Mouse (Mus musculus) lung, adult 2 months (tissue): ENCODE measurements around the gene Ppard. TPM values are rescaled to one million over a fixed set of nuclear protein-coding genes. Genes with fewer than 3 reads are reported as not detected.

Experiments used
- DNase-seq: peaks from one replicate; pipeline ENCODE4 v3.0.0; 2022
- H3K4me1 ChIP-seq: fragments of 200-500 bp; 2 replicates; pipeline ENCODE4 v1.6.1; 2011; ENCODE audit warnings: low read length; ENCODE audit not compliant: control insufficient read depth, insufficient read depth
- H3K4me3 ChIP-seq: fragments of 200-500 bp; replicated peaks from 2 replicates; pipeline ENCODE3; 2011; ENCODE audit warnings: low read depth, mild to moderate bottlenecking, control low read depth, low read length; ENCODE audit errors: extremely low read depth
- CTCF ChIP-seq: fragments of 200-500 bp; IDR thresholded peaks from 2 replicates; pipeline ENCODE4 v1.5.1; 2011; ENCODE audit warnings: mild to moderate bottlenecking, low read length, control low read depth; ENCODE audit not compliant: insufficient read depth
- POLR2A ChIP-seq: fragments of 200-500 bp; IDR thresholded peaks from 2 replicates; pipeline ENCODE4 v1.6.1; 2011; ENCODE audit warnings: low read depth, mild to moderate bottlenecking, control low read depth, low read length, borderline replicate concordance; ENCODE audit errors: extremely low read depth
- WGBS: fragments of 180-500 bp; shearing (Covaris S2); methylation state at CpG from one replicate; pipeline ENCODE4 v1.1.7; 2018; 5-methylcytosine and 5-hydroxymethylcytosine counted together
- polyA plus RNA-seq: library from polyadenylated mRNA; depleted of rRNA; stranded (reverse); fragments of >200 nt; gene quantifications from 2 replicates; pipeline ENCODE4 v1.2.3, GENCODE M21; 2012

Ppard gene
- polyA plus RNA-seq, 1 experiment: 41.7 TPM

GRCm38 (mm10) chr17:28271537-28272266 lies 39.2 kb downstream of the Ppard start:
- no peak for DNase-seq
- Histone ChIP-seq H3K4me1 (peaks cover 7% of the 10 kb centered on the region), H3K4me3 (no peak overlapping the region)
- TF ChIP-seq POLR2A (no peak), CTCF (no peak)
- 74% methylated on average over 12 of the region's 12 CpGs for WGBS

DNA sequence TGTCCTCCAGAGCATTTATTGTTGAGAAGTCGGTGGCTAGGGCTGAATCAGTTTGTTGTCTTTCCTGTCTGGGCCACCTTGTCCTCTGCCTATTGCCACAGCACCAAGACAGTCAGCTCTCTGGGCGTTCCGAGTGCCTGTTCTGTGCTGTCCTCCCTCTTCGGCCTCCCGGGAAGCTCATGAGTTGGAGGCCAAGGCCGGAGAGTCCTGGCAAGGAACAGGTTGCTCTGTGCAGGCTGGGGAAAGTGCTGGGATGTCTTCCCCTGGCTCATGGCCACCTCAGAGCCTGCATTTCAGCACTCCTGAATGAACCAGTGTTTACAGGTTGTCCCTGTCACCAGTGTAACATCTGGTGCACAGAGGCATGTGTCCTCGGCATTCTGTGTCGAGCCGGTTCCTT lies 39.8 kb downstream of the Ppard start:
- Histone ChIP-seq H3K4me3 (no peak overlapping the region), H3K4me1 (peaks cover 8% of the 10 kb centered on the region)
- no peak for DNase-seq
- no peak for TF ChIP-seq CTCF
- TF ChIP-seq POLR2A: no peak
- 61% methylated on average over 9 of the region's 9 CpGs for WGBS

DNA sequence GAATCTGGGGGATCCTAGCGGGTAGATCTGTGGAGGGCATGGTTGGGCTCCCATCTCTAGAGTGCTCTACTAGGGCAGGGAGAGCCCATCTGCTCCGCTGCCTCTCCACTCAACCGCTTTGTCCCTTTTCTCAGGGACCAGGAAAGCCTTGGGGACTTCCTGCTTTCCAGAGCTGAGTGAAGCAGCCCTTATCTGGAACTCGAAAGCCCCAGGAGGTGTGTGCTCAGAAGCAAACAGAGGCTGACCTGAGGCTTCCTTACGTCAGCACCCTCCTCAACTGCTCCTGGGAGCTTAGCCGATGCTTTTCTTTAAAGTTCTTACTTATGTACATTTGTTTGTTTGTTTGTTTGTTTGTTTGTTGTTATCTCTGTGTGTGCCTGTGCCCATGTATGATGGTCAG lies 40.3 kb downstream of the Ppard start:
- 70% methylated on average over 6 of the region's 6 CpGs for WGBS

DNA sequence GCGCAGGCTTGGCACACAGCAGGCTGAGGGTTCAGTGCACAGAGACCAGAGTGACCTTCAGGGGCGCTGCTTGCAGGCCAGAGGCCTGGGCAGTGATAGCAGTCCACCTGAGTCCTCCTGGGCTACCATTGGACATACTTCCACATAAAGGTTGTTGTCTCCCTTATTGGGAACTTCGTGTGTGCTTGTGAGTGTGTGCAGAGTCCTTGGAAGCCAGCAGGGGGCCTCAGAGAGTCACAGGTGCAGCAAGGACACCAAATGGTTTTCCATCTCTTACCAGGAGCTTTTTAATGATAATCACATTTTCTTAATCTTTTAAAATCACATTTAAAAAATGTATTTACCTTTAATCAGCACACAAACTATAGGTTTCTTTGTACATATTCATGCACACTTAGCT lies 42.2 kb downstream of the Ppard start:
- Histone ChIP-seq H3K4me3 (no peak overlapping the region), H3K4me1 (peaks cover 11% of the 10 kb centered on the region)
- 80% methylated on average over 3 of the region's 3 CpGs for WGBS
- TF ChIP-seq CTCF (peak; percentile 64), POLR2A (no peak)
- DNase-seq: no peak

More for the DNA sequence above, 40.3 kb downstream of the Ppard start:
- Histone ChIP-seq H3K4me1 (peaks cover 11% of the 10 kb centered on the region), H3K4me3 (no peak overlapping the region)
- no peak for TF ChIP-seq POLR2A
- no peak for TF ChIP-seq CTCF
- DNase-seq: no peak

GRCm38 (mm10) chr17:28277226-28277625 lies 44.7 kb downstream of the Ppard start:
- 72% methylated on average over 14 of the region's 14 CpGs for WGBS
- Histone ChIP-seq H3K4me3 (no peak overlapping the region), H3K4me1 (peaks cover 17% of the 10 kb centered on the region)
- no peak for DNase-seq
- no peak for TF ChIP-seq CTCF
- no peak for TF ChIP-seq POLR2A

- DNase-seq: no peak
- no peak for TF ChIP-seq POLR2A
- no peak for TF ChIP-seq CTCF
- Histone ChIP-seq H3K4me3 (no peak overlapping the region), H3K4me1 (peaks cover 13% of the 10 kb centered on the region)
- 48% methylated on average over 10 of the region's 10 CpGs for WGBS
These were observed 45.2 kb downstream of the Ppard start for GRCm38 (mm10) chr17:28277721-28278120.

DNA sequence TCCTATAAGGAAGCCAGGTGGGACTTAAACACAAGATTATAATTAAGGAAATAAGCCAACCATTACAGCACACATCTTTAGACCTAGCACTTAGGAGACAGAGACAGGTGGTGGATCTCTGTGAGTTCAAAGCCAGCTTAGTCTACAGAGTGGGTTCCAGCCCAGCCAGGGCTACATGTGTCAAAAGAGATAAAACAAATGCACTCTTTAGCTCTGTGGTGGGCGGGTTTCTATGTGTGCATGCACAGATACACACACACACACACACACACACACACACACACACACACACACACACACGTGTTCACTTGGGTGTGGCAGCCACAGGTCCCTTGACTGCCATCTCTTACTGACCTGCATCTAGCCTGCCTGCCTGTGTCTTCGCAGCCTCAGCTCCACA lies 45.7 kb downstream of the Ppard start:
- DNase-seq: no peak
- no peak for TF ChIP-seq CTCF
- no peak for TF ChIP-seq POLR2A
- WGBS: 96% methylated on average over 3 of the region's 3 CpGs
- H3K4me3 ChIP-seq: no peak overlapping the region
- H3K4me1 ChIP-seq: peaks cover 12% of the 10 kb centered on the region

DNA sequence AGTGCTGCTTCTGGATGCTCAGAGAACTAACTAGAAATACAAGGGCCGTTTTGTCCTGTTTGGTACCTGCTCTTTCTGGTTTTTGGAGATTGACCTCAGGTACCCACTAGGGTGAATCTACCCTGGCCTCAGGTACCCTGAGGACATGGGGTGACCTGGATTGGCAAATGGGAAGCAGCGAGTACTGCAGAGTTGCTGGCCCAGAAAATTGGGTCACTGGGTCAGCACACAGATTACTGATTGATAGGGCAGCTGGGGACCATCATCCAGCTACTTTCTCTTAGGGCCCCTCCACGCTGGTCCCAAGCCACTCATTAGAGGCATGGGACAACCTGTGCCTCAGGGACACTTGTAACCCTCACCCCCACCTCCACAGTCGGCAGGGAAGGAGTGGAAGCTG lies 46.7 kb downstream of the Ppard start:
- TF ChIP-seq POLR2A (no peak), CTCF (no peak)
- H3K4me3 ChIP-seq: no peak overlapping the region
- whole genome bisulfite sequencing: 52% methylated on average over 4 of the region's 4 CpGs
- DNase-seq: no peak
- H3K4me1 ChIP-seq: peaks cover 10% of the 10 kb centered on the region

DNA sequence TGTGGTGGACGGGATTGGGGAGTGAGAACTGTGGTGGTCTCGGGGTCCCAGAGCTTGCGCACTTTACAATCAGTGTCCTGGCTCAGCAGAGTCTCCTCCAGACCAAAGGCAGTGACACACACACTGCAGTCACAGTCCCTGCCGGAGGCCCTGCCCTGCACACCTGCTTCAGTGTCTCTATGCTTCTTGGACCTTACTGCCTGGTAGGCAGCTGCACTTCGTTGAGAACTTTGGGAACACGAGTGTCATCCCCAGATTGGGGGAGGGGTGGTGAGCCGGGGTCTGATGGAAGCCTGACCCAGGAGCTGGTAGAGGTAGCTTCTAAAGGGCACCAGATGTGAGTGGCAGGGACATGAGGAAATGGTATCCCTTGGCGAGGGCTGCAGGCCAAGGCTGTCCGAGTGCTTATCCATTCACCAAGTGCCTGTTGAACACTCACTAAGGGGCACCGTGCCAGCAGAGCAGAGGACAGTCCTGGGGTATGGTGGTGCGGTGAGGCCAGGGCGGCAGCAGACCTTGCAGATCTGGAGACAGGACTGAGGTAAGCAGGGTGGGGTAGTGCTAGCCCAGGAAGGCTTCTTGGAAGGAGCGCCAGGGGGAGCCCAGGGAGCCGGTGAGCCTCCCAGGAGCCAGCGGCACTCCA lies 47.4 kb downstream of the Ppard start:
- H3K4me1 ChIP-seq: peaks cover 10% of the 10 kb centered on the region
- TF ChIP-seq POLR2A: no peak
- no peak for TF ChIP-seq CTCF
- H3K4me3 ChIP-seq: no peak overlapping the region
- WGBS: 61% methylated on average over 15 of the region's 15 CpGs
- peak; percentile 65 for DNase-seq

- H3K4me3 ChIP-seq: no peak overlapping the region
- no peak for DNase-seq
- 72% methylated on average over 7 of the region's 7 CpGs for WGBS
- peaks cover 10% of the 10 kb centered on the region for H3K4me1 ChIP-seq
- no peak for TF ChIP-seq POLR2A
- TF ChIP-seq CTCF: no peak
These were observed 47.9 kb downstream of the Ppard start for GRCm38 (mm10) chr17:28280423-28280800.
